Comparison of ENCODE assay signal across 20 mouse cellular contexts in the genomic region with DNA sequence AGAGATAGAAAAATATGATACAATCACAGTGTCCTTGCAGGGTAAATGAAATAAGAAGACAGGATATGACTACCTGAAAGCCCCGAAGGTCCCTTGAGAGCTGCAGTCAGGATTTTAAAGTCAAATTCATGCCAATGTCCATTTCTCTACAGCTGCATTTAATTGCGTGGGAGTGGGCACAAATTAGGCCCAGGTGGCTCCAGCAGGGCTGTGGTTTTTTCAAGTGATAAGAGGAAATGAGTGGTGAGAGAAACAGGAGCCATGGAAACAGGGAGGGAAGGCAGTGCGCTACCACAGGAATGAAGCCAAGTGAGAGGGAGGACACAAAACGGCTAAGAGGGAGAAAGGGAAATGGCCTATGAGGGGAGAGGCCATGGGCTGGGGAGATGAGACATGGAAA.
"Had no signal": no experiment of that assay in that cellular context is flagged by ENCODE, and none has a peak within 500 bp of the region (broad histone marks: within the 10 kb centered on the region; RNA-seq: fewer than 3 reads in every experiment).

No protein-coding gene starts in this region.

- H3K9me3 ChIP-seq: limb, embryonic 13.5 days; liver, embryonic 12.5 days; liver, embryonic 15.5 days; lung, embryonic 15.5 days; midbrain, embryonic 12.5 days; midbrain, embryonic 15.5 days; neural tube, embryonic 13.5 days had no signal

- H3K4me3 ChIP-seq: layer of hippocampus, adult 2 months; limb, embryonic 13.5 days; liver, embryonic 12.5 days; liver, embryonic 15.5 days; lung, embryonic 15.5 days; midbrain, embryonic 12.5 days; midbrain, embryonic 15.5 days; neural tube, embryonic 13.5 days had no signal

- H3K27ac ChIP-seq: kidney, postnatal 0 days; layer of hippocampus, adult 2 months; limb, embryonic 13.5 days; liver, embryonic 12.5 days; liver, embryonic 15.5 days; lung, embryonic 15.5 days; midbrain, embryonic 12.5 days; midbrain, embryonic 15.5 days; neural tube, embryonic 13.5 days had no signal

- H3K27me3 ChIP-seq: liver, embryonic 12.5 days; liver, embryonic 15.5 days; lung, embryonic 15.5 days; midbrain, embryonic 12.5 days; midbrain, embryonic 15.5 days had no signal

- H3K4me1 ChIP-seq: limb, embryonic 13.5 days; liver, embryonic 12.5 days; liver, embryonic 15.5 days; lung, embryonic 15.5 days; midbrain, embryonic 12.5 days; midbrain, embryonic 15.5 days; neural tube, embryonic 13.5 days had no signal

- ATAC-seq: intestine, embryonic 16.5 days; liver, embryonic 12.5 days; midbrain, embryonic 15.5 days had no signal

- H3K36me3 ChIP-seq: limb, embryonic 13.5 days; liver, embryonic 12.5 days; liver, embryonic 15.5 days; lung, embryonic 15.5 days; midbrain, embryonic 12.5 days; midbrain, embryonic 15.5 days; neural tube, embryonic 13.5 days had no signal

- DNase-seq: kidney, adult 2 months; kidney, postnatal 25 days; layer of hippocampus, adult 9-11 months; liver; lung, adult 18-20 months; lung, postnatal 10 days; lung, postnatal 36 days; right cerebral cortex, postnatal 4 days; thymus, adult 18-20 months; thymus, postnatal 36 days had no signal
